Mouse (Mus musculus): ENCODE data around the gene Mettl1. TPM values are rescaled to one million over a fixed set of nuclear protein-coding genes. Genes with fewer than 3 reads are reported as not detected.
"Not testable (repeated sequence)": the region's sequence is repeated elsewhere in the genome, so short reads cannot be mapped to it uniquely, and the experiment has no call there.

The Mettl1 gene
- total RNA-seq, 2 experiments from 2014 or later = 8.7 to 9.7 TPM

- DNase-seq (ENCODE audit: low spot score in 2 of 2) = no peak
- intact Hi-C loops (cut with DNase I) = no loop called here
Measured at GRCm38 (mm10) chr10:127042468-127043115, 1.4 kb downstream of the Mettl1 start.

GRCm38 (mm10) chr10:127043187-127043586 is 2.0 kb downstream of the Mettl1 start:
- no peak for DNase-seq (ENCODE audit: low spot score in 2 of 2)
- intact Hi-C loops (cut with DNase I) = no loop called here

DNA sequence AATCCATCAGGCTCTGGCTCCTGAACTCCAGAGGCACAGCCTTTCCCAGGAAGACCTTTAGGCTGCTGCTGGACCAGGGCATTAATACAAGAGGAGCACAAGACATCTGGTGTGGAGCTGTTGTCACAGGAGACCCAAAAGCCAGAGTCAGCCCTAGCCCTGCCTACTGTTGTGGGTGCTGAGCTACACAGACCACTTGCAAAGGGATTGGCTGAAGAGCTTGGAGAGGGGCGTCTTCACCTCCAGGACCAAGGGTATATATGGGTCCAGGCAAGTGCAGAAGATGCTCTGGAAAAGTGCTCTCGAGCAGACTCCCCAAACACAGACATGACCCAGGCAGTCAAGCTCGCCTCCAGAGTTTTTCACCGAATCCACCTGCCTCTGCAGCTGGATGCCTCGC is 6.7 kb downstream of the Mettl1 start, which contains the start of gene Cyp27b1:
Gene Cyp27b1, plus strand, starts transcription at position 297 of the 400 bp plus-strand sequence.
- intact Hi-C loops (cut with DNase I) = no loop called here
- DNase-seq (ENCODE audit: low spot score in 2 of 2) = no peak

GRCm38 (mm10) chr10:127048608-127049394 is 7.6 kb downstream of the Mettl1 start:
- intact Hi-C loops (cut with DNase I) = no loop called here
- peak in 1 of 2 experiments; percentile 33 for DNase-seq (ENCODE audit: low spot score in 2 of 2)

- intact Hi-C loops (cut with DNase I) = no loop called here
- DNase-seq (ENCODE audit: low spot score in 2 of 2) = no peak
Measured at GRCm38 (mm10) chr10:127049395-127050118, 8.3 kb downstream of the Mettl1 start.

DNA sequence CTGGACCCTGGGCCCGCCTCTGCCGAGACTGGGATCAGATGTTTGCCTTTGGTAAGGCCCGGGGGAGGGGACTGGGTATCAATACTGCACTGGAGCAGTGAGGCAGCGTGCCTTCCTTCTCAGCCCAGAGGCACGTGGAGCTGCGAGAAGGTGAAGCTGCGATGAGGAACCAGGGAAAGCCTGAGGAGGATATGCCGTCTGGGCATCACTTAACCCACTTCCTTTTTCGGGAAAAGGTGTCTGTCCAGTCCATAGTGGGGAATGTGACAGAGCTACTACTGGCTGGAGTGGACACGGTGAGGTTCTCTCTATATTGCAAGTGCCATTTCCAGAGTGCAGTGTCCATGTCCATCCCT is 8.9 kb downstream of the Mettl1 start:
- DNase-seq (ENCODE audit: low spot score in 2 of 2) = no peak
- intact Hi-C loops (cut with DNase I) = no loop called here

- DNase-seq (ENCODE audit: low spot score in 2 of 2) = no peak
- intact Hi-C loops (cut with DNase I) = no loop called here
Measured at GRCm38 (mm10) chr10:127054646-127055045, 13.4 kb downstream of the Mettl1 start.

DNA sequence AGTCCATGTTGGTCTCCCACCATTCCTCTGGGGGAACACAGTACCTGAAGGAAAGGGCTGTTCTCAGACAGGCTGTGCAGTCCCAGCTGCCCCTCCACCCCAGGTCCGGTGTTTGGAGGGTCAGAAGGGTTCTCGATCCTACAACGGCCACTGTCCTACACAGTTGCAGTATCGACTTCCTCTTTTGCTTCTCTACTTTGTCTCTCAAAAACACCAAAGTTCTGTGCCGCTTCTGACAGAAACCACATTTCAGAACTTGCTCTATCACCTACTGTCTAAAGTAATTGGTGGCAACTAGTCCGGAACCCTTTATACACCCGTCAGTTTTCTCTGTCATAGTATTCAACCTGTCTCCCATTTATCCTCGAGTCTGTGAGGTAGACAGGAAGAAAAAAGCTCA is 14.2 kb downstream of the Mettl1 start:
- intact Hi-C loops (cut with DNase I) = no loop called here
- no peak for DNase-seq (ENCODE audit: low spot score in 2 of 2)

DNA sequence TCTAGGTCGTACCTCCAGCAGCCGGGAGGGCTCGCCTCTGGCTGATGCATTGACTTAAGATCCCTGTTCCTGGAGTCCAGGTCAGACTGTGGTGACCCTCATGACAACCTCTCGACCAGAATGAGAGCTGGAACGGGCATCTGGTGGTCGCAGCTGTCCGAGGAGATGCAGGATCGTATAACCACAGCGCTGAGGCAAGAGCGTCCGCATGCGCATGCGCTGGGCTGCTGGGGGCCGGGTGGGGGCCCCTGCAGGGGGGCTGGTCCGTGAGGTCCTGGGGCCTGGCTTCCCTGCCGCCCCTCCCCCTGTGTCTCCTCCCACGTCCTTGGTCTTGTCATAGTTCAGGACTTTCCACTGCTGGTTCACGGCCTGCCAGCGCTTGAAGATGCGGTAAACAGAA is 15.3 kb downstream of the Mettl1 start:
- no peak for DNase-seq (ENCODE audit: low spot score in 2 of 2)
- intact Hi-C loops (cut with DNase I) = no loop called here

DNA sequence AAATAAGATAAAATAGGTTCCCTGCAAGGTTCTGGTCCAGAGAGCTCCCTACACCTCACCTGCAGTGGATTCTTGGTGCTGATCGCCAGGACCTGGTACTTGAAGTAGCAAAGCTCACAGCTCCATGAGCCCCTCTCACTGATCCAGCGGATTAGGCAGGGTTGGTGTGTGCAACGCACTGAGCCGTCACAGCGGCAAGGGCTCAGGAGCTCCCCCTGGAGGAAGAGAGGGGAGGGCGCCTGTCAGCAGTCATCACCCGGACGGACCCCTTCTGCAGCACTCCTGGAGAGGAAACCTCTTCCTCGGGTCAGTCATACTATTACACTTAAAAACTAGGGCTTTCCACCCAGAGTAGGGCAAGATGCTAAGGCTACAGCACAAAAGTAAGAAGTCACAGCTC is 16.9 kb downstream of the Mettl1 start:
- DNase-seq (ENCODE audit: low spot score in 2 of 2) = peak; percentile 73 to 79
- intact Hi-C loops (cut with DNase I) = no loop called here

- no peak for DNase-seq (ENCODE audit: low spot score in 2 of 2)
- intact Hi-C loops (cut with DNase I) = no loop called here
Measured at GRCm38 (mm10) chr10:127058708-127059107, 17.5 kb downstream of the Mettl1 start.

DNA sequence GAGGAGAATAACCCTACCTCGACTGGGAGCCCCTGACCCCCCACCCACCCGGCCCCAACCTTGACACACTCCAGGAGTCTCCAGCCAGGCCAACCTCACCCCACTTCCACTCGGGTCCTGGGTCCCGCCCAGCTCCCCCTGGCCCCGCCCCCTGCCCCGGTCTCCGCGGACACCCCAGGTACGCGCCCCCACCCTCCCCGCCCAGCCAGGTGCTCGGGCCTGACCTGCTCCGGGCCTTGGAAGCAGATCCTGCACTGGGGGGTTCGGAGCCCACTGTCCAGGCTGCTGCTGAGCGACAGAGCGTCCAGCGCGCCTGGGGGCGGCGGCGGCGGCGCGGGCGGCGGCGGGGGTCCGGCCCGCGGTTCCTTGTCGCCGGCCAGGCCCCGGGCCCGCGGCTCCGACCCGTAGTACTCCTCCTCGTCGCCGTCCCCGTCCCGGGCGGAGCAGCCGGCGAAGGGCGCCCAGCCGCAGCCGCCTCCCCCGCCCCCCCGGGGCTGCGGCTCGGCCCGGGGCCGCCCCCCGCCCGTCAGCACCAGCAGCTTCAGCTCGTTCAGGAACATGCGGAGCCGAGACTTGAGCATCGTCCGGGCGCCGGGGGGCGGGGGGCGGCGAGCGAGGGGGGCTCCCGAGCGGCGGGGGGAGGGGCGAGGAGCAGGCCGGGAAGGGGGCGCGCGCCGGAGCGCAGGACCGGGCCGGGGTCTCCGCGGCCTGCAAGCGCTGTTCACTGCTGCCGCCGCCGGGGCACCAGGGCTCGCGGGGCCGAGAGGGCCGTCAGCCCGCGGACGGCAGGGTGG is 18.2 kb downstream of the Mettl1 start:
- no peak for DNase-seq (ENCODE audit: low spot score in 2 of 2)
- intact Hi-C loops (cut with DNase I) = no loop called here

GRCm38 (mm10) chr10:127059968-127060916 is 19.0 kb downstream of the Mettl1 start, which contains the start of gene March9:
March9 (minus strand) TSS chr10:127060184.
- peak; percentile 78 to 83 for DNase-seq (ENCODE audit: low spot score in 2 of 2)
- intact Hi-C loops (cut with DNase I) = no loop called here

DNA sequence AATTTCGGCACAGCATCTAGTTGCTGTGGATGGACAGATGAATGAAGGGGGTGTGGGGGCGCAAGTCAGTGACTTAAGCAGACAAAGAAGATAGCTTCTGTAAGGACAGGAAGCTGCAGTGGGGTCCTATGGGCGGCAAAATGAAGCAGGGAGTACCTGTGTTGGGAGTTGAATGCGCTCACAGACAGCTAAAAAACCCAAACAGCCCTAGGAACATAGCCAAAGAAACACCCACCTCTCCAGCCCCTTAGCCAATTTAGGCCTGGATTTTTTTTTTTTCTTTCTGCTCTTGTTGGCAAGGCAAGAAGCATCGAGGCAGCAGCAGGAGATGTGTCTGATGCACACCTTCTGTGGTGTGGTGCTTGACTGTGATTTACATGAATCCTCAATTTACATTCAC is 19.9 kb downstream of the Mettl1 start:
- DNase-seq (ENCODE audit: low spot score in 2 of 2) = peak in 1 of 2 experiments; percentile 56
- intact Hi-C loops (cut with DNase I) = no loop called here

DNA sequence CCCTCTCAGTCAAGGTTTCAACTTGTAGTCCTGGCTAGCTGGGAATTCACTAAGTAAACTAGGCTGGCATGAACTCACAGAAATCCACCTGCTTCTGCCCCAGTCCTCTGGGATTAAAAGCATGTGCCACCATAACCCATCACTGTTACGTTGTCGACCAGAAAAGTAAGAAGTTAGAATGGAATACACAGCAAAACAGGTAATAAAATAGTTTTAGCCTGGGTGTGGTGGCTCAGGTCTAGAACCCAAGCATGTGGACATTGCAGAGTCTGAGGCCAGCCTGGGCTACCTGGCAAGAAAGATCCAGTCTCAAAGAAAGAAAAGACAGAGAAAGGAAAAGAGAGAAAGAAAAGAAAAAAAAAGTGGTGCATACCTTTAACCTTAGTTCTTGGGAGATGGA is 20.3 kb downstream of the Mettl1 start:
- intact Hi-C loops (cut with DNase I) = no loop called here

GRCm38 (mm10) chr10:127062101-127062500 is 20.9 kb downstream of the Mettl1 start:
- intact Hi-C loops (cut with DNase I) = not testable (repeated sequence)

More for the DNA sequence above, 20.3 kb downstream of the Mettl1 start:
- no peak for DNase-seq (ENCODE audit: low spot score in 2 of 2)

GRCm38 (mm10) chr10:127062503-127062902 is 21.3 kb downstream of the Mettl1 start:
- no peak for DNase-seq (ENCODE audit: low spot score in 2 of 2)
- intact Hi-C loops (cut with DNase I) = no loop called here

More at GRCm38 (mm10) chr10:127062101-127062500, 20.9 kb downstream of the Mettl1 start:
- DNase-seq (ENCODE audit: low spot score in 2 of 2) = not testable (repeated sequence)

DNA sequence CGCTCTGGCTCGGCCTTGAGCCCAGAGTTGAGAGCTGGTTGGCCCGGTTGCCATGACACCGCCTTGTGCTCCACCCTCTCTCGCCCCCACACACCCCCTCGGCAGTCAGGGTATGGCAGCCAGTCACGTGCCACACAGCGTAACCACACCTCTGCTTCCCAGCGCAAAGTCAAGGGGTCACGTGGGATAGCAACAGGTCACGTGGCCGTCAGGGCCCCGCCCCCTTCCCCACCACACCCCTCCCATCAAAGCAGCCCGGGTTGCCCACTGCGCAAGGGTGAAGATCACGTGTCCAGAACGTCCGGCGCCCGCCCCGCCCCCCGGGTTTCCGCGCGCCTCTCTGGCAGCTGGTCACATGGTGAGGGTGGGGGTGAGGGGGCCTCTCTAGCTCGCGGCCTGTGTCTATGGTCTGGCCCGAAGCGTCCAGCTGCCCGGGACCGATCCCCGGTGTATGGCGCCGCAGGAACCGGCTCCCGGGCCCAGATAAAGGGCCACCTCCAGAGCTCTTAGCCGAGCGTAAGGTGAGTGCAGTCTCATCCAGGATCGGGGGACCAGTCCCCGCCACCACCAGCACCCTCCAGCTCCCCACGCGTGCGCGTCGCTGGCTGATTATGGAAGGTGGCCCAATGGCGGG is 22.1 kb downstream of the Mettl1 start, which contains the start of gene Cdk4:
Gene Cdk4, plus strand, starts transcription at position 296 of the 634 bp plus-strand sequence.
- intact Hi-C loops (cut with DNase I) = no loop called here
- DNase-seq (ENCODE audit: low spot score in 2 of 2) = peak; percentile 99

Data from left cerebral cortex, postnatal 25 days (tissue).